Mouse (Mus musculus) kidney, embryonic 16.5 days (tissue): ENCODE measurements around the gene Ccnd1. TPM values are rescaled to one million over a fixed set of nuclear protein-coding genes. Genes with fewer than 3 reads are reported as not detected.
A peak's percentile ranks its signal among the peaks of the same experiment; 100 is the strongest.

ENCODE experiments used
- ATAC-seq: fragments of 200-750 bp; cut with Nextera tagmentation; 2 replicates; pipeline ENCODE4 v1.8.0; 2017; ENCODE audit warnings: moderate TSS enrichment; ENCODE audit not compliant: low FRiP score, low TSS enrichment
- H3K27ac ChIP-seq: fragments of 300-500 bp; sonication (generic); 2 replicates; pipeline ENCODE4 v1.5.1; 2014; ENCODE audit warnings: low read length
- H3K27me3 ChIP-seq: fragments of 300-500 bp; sonication (generic); 2 replicates; pipeline ENCODE4 v1.6.1; 2014; ENCODE audit warnings: low read length, control low read depth, mixed read lengths; ENCODE audit not compliant: insufficient read depth
- H3K36me3 ChIP-seq: fragments of 300-500 bp; sonication (generic); 2 replicates; pipeline ENCODE4 v1.6.1; 2014; ENCODE audit warnings: low read length, control low read depth, mixed read lengths; ENCODE audit not compliant: insufficient read depth
- H3K4me1 ChIP-seq: fragments of 300-500 bp; sonication (generic); 2 replicates; pipeline ENCODE4 v1.6.1; 2014; ENCODE audit warnings: low read length, control low read depth, mixed read lengths; ENCODE audit not compliant: insufficient read depth
- H3K4me2 ChIP-seq: fragments of 300-500 bp; sonication (generic); replicated peaks from 2 replicates; pipeline ENCODE4 v1.6.1; 2014; ENCODE audit warnings: low read depth, low read length
- H3K4me3 ChIP-seq: fragments of 300-500 bp; sonication (generic); 2 replicates; pipeline ENCODE4 v1.5.1; 2014; ENCODE audit warnings: mild to moderate bottlenecking, low read length
- H3K9ac ChIP-seq: fragments of 300-500 bp; sonication (generic); replicated peaks from 2 replicates; pipeline ENCODE4 v1.6.1; 2014; ENCODE audit warnings: low read length
- H3K9me3 ChIP-seq: fragments of 300-500 bp; sonication (generic); 2 replicates; pipeline ENCODE4 v1.6.1; 2016; ENCODE audit warnings: low read length, control low read depth
- WGBS: fragments of 180-500 bp; shearing (Covaris S2); extraction: QIAGEN DNeasy Blood & Tissue Kit; methylation state at CpG from one replicate; pipeline ENCODE4 v1.1.7; 2014; 5-methylcytosine and 5-hydroxymethylcytosine counted together
- polyA plus RNA-seq: library from polyadenylated mRNA; unstranded; fragments of >200 nt; fragmentation: Nextera tagmentation; extraction: Ambion mirVana; gene quantifications from 2 replicates; pipeline ENCODE4 v1.2.1, GENCODE M21; 2015

Ccnd1 gene
- polyA plus RNA-seq, 1 experiment from 2014 or later = 185 TPM

GRCm38 (mm10) chr7:144970997-144971768, 31.5 kb upstream of the Ccnd1 start:
- WGBS = 67% methylated on average over 8 of the region's 8 CpGs

GRCm38 (mm10) chr7:144965893-144966292, 26.2 kb upstream of the Ccnd1 start:
- H3K4me2 ChIP-seq = no peak overlapping the region
- H3K27ac ChIP-seq = no peak overlapping the region
- 63% methylated on average over 5 of the region's 5 CpGs for WGBS
- no peaks in the 10 kb centered on the region for H3K27me3 ChIP-seq
- ATAC-seq = no peak
- no peak overlapping the region for H3K4me3 ChIP-seq
- H3K9ac ChIP-seq = no peak overlapping the region
- no peaks in the 10 kb centered on the region for H3K36me3 ChIP-seq
- H3K9me3 ChIP-seq = no peaks in the 10 kb centered on the region
- no peaks in the 10 kb centered on the region for H3K4me1 ChIP-seq

More at GRCm38 (mm10) chr7:144970997-144971768, 31.5 kb upstream of the Ccnd1 start:
- Histone ChIP-seq H3K27ac (no peak overlapping the region), H3K4me1 (no peaks in the 10 kb centered on the region), H3K9ac (no peak overlapping the region), H3K4me2 (no peak overlapping the region), H3K27me3 (no peaks in the 10 kb centered on the region), H3K9me3 (no peaks in the 10 kb centered on the region), H3K4me3 (no peak overlapping the region), H3K36me3 (no peaks in the 10 kb centered on the region)
- ATAC-seq = peak; percentile 54

GRCm38 (mm10) chr7:144964316-144964715, 24.6 kb upstream of the Ccnd1 start:
- Histone ChIP-seq H3K9me3 (no peaks in the 10 kb centered on the region), H3K4me2 (no peak overlapping the region), H3K4me3 (no peak overlapping the region), H3K4me1 (no peaks in the 10 kb centered on the region), H3K27ac (no peak overlapping the region), H3K27me3 (no peaks in the 10 kb centered on the region), H3K9ac (no peak overlapping the region), H3K36me3 (no peaks in the 10 kb centered on the region)
- WGBS = 86% methylated on average over 4 of the region's 4 CpGs
- ATAC-seq = no peak

- no peak overlapping the region for H3K9ac ChIP-seq
- 95% methylated on average over 1 of the region's 1 CpGs for WGBS
- H3K27ac ChIP-seq = no peak overlapping the region
- no peaks in the 10 kb centered on the region for H3K27me3 ChIP-seq
- no peak for ATAC-seq
- H3K4me2 ChIP-seq = no peak overlapping the region
- peaks cover 3% of the 10 kb centered on the region for H3K4me1 ChIP-seq
- H3K36me3 ChIP-seq = no peaks in the 10 kb centered on the region
- H3K9me3 ChIP-seq = no peaks in the 10 kb centered on the region
- no peak overlapping the region for H3K4me3 ChIP-seq
These were observed 24.2 kb upstream of the Ccnd1 start for GRCm38 (mm10) chr7:144963911-144964310.

- peak; percentile 63; the same call in 1 of the 2 replicates for ATAC-seq
- Histone ChIP-seq H3K9me3 (no peaks in the 10 kb centered on the region), H3K4me2 (no peak overlapping the region), H3K4me1 (peaks cover 11% of the 10 kb centered on the region), H3K27ac (peak overlapping the region; percentile 73), H3K9ac (0 out of 2 replicates have a peak overlapping the region, but pooled peaks have one; percentile 36), H3K36me3 (no peaks in the 10 kb centered on the region), H3K27me3 (no peaks in the 10 kb centered on the region), H3K4me3 (no peak overlapping the region)
- 28% methylated on average over 12 of the region's 12 CpGs for WGBS
These were observed 19.0 kb upstream of the Ccnd1 start for GRCm38 (mm10) chr7:144958509-144959395.

GRCm38 (mm10) chr7:144943254-144943653, 3.5 kb upstream of the Ccnd1 start:
- peak; percentile 29 for ATAC-seq
- H3K9ac ChIP-seq = peak overlapping the region; percentile 67
- no peaks in the 10 kb centered on the region for H3K36me3 ChIP-seq
- H3K9me3 ChIP-seq = no peaks in the 10 kb centered on the region
- H3K4me2 ChIP-seq = peak overlapping the region; percentile 96
- H3K27ac ChIP-seq = peak overlapping the region; percentile 98
- WGBS = under 1% methylated on average over 39 of the region's 45 CpGs
- peaks cover 24% of the 10 kb centered on the region for H3K4me1 ChIP-seq
- H3K27me3 ChIP-seq = no peaks in the 10 kb centered on the region
- peak overlapping the region; percentile 85 for H3K4me3 ChIP-seq

- 0% methylated on average over 20 of the region's 20 CpGs for WGBS
- peak overlapping the region; percentile 85 for H3K4me3 ChIP-seq
- H3K27ac ChIP-seq = peak overlapping the region; percentile 98
- H3K36me3 ChIP-seq = no peaks in the 10 kb centered on the region
- H3K27me3 ChIP-seq = no peaks in the 10 kb centered on the region
- H3K4me1 ChIP-seq = peaks cover 24% of the 10 kb centered on the region
- no peak for ATAC-seq
- H3K4me2 ChIP-seq = peak overlapping the region; percentile 96
- H3K9ac ChIP-seq = peak overlapping the region; percentile 67
- H3K9me3 ChIP-seq = no peaks in the 10 kb centered on the region
These were observed 3.0 kb upstream of the Ccnd1 start for GRCm38 (mm10) chr7:144942744-144943135.

- Histone ChIP-seq H3K4me3 (peak overlapping the region; percentile 85), H3K27ac (peak overlapping the region; percentile 98), H3K4me1 (peaks cover 26% of the 10 kb centered on the region), H3K27me3 (no peaks in the 10 kb centered on the region), H3K9me3 (no peaks in the 10 kb centered on the region), H3K9ac (peak overlapping the region; percentile 67), H3K4me2 (peak overlapping the region; percentile 96), H3K36me3 (peaks cover 2% of the 10 kb centered on the region; the same call in 1 of the 2 replicates)
- ATAC-seq = 0 out of 2 replicates have a peak, but pooled peaks have one; percentile 8
- under 1% methylated on average over 35 of the region's 35 CpGs for WGBS
These were observed 2.5 kb upstream of the Ccnd1 start for GRCm38 (mm10) chr7:144942071-144942743.

- whole genome bisulfite sequencing = under 1% methylated on average over 39 of the region's 39 CpGs
- Histone ChIP-seq H3K4me3 (peak overlapping the region; percentile 85), H3K4me1 (peaks cover 34% of the 10 kb centered on the region), H3K9me3 (no peaks in the 10 kb centered on the region), H3K9ac (peak overlapping the region; percentile 76), H3K27me3 (no peaks in the 10 kb centered on the region), H3K27ac (peak overlapping the region; percentile 98), H3K36me3 (peaks cover 11% of the 10 kb centered on the region), H3K4me2 (peak overlapping the region; percentile 96)
- ATAC-seq = peak; percentile 87
These were observed 1.6 kb upstream of the Ccnd1 start for GRCm38 (mm10) chr7:144941242-144941831.
